Mouse (Mus musculus): ENCODE data around the gene Fbxl15. TPM values are rescaled to one million over a fixed set of nuclear protein-coding genes. Genes with fewer than 3 reads are reported as not detected.

Gene Fbxl15
- 12.2 and 13.0 TPM in 2 replicates for polyA plus RNA-seq (2016; fragmentation: Nextera tagmentation; extraction: Ambion mirVana)

GRCm38 (mm10) chr19:46328081-46329030, at the start of gene Fbxl15:
Gene Fbxl15, plus strand, starts transcription at chr19:46328184.
- H3K36me3 ChIP-seq = peaks cover 20% of the 10 kb centered on the region

DNA sequence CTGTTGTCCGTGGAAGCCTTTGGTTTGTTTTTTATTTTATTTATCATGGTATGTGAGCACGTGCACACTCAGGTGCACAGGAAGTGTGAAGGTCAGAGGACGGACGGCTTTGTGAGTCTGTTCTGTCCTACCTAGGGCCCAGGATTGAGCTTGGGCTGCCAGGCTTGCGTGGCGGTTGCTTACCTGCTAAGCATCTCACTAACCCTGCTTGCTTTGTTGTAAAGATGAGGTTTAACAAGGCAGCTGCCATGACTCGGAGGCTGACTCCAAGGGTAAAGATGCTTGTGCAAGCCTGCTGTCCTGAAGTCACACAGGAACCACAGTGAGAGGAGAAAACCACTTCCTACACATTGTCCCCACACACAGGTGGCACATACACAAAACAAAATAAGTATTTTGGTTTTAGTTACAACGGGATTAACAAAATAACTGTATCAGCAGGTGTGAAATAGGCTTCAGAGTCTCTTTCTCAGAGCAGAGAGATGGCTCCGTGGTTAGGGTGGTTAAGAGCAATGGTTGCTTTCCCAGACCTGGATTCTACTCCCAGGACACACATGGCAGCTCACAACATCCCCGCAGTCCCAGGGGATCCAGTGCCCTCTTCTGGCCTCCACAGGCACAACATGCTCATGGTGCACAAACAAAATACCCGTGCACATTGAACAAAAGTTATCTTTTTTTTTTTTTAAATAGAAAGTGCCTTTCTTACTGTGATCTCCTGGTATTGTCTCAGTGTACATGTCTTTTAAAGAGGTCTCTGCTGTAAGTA, 45.7 kb upstream of the Fbxl15 start:
- H3K27me3 ChIP-seq (ENCODE audit: low read depth, poor library complexity, severe bottlenecking) = no peaks in the 10 kb centered on the region
- H3K36me3 ChIP-seq = peaks cover 81% of the 10 kb centered on the region
- H3K4me3 ChIP-seq = no peak overlapping the region
- WGBS = 95% methylated on average over 11 of the region's 11 CpGs
- no peaks in the 10 kb centered on the region for H3K4me1 ChIP-seq
- no peaks in the 10 kb centered on the region for H3K9me3 ChIP-seq (replicated peaks)
- DNase-seq (ENCODE audit: low spot score) = no peak
- no peak overlapping the region for H3K27ac ChIP-seq

More at GRCm38 (mm10) chr19:46328081-46329030, at the start of gene Fbxl15:
- peaks cover 57% of the 10 kb centered on the region for H3K27me3 ChIP-seq (ENCODE audit: low read depth, poor library complexity, severe bottlenecking)
- H3K4me3 ChIP-seq = peak within 1 kb of the TSS; percentile 69
- WGBS = under 1% methylated on average over 81 of the region's 81 CpGs
- H3K4me1 ChIP-seq = peaks cover 44% of the 10 kb centered on the region
- H3K9me3 ChIP-seq (replicated peaks) = no peaks in the 10 kb centered on the region
- H3K27ac ChIP-seq = peak within 1 kb of the TSS; percentile 83
- peak; percentile 94 for DNase-seq (ENCODE audit: low spot score)

GRCm38 (mm10) chr19:46284686-46285085, 43.3 kb upstream of the Fbxl15 start:
- Histone ChIP-seq H3K36me3 (peaks cover 70% of the 10 kb centered on the region), H3K4me3 (no peak overlapping the region), H3K27ac (no peak overlapping the region), H3K9me3 (replicated peaks) (no peaks in the 10 kb centered on the region), H3K4me1 (no peaks in the 10 kb centered on the region), H3K27me3 (ENCODE audit: low read depth, poor library complexity, severe bottlenecking) (no peaks in the 10 kb centered on the region)
- WGBS = 94% methylated on average over 4 of the region's 4 CpGs
- DNase-seq (ENCODE audit: low spot score) = no peak

GRCm38 (mm10) chr19:46285631-46286030, 42.4 kb upstream of the Fbxl15 start:
- Histone ChIP-seq H3K4me1 (no peaks in the 10 kb centered on the region), H3K9me3 (replicated peaks) (no peaks in the 10 kb centered on the region), H3K36me3 (peaks cover 61% of the 10 kb centered on the region), H3K27me3 (ENCODE audit: low read depth, poor library complexity, severe bottlenecking) (no peaks in the 10 kb centered on the region), H3K4me3 (no peak overlapping the region), H3K27ac (no peak overlapping the region)
- no peak for DNase-seq (ENCODE audit: low spot score)
- 83% methylated on average over 7 of the region's 7 CpGs for WGBS

DNA sequence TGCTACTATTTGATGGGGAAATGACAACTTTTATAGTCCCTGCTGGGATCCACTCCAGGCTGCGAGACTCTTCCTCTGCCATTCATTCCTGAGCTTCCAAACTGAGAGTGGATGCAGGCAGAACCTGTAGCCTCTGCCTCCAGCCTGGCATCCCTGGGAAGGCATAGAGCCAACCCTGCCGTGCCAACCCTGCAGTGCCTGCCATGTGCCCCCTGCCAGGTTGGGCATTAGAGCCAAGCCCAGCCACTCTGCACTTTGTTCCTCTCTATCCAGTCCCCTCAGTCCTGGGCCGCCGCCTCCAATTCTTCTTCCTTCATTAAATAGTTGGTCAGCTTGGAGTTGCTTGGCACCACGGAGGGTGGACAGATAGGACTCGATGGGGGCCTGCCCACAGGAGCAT, 41.9 kb upstream of the Fbxl15 start:
- no peak for DNase-seq (ENCODE audit: low spot score)
- Histone ChIP-seq H3K4me1 (no peaks in the 10 kb centered on the region), H3K9me3 (replicated peaks) (no peaks in the 10 kb centered on the region), H3K27me3 (ENCODE audit: low read depth, poor library complexity, severe bottlenecking) (no peaks in the 10 kb centered on the region), H3K36me3 (peaks cover 58% of the 10 kb centered on the region), H3K27ac (no peak overlapping the region), H3K4me3 (no peak overlapping the region)
- 92% methylated on average over 6 of the region's 6 CpGs for WGBS

DNA sequence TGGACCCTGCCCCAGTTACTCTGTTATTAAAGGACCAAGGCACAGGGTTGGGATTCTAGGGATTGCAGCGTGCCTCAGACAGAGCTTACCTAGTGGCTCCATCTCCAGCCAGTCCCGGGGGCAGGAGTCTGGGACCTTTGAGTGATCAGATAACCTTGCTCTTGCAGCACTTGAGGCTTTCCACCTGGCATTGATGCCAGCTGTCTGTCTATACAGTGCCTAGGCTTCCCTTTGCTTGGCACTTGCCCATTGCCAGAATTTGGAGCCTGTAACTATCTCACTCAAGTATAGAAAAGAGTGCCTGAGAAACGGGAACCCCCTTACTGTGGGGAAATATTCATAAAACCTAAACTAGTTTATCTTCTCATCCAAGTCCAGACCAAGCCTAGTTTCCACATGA, 41.1 kb upstream of the Fbxl15 start:
- Histone ChIP-seq H3K9me3 (replicated peaks) (no peaks in the 10 kb centered on the region), H3K27me3 (ENCODE audit: low read depth, poor library complexity, severe bottlenecking) (no peaks in the 10 kb centered on the region), H3K4me1 (no peaks in the 10 kb centered on the region), H3K27ac (no peak overlapping the region), H3K36me3 (peaks cover 50% of the 10 kb centered on the region), H3K4me3 (no peak overlapping the region)
- WGBS = 95% methylated on average over 3 of the region's 3 CpGs
- DNase-seq (ENCODE audit: low spot score) = no peak

DNA sequence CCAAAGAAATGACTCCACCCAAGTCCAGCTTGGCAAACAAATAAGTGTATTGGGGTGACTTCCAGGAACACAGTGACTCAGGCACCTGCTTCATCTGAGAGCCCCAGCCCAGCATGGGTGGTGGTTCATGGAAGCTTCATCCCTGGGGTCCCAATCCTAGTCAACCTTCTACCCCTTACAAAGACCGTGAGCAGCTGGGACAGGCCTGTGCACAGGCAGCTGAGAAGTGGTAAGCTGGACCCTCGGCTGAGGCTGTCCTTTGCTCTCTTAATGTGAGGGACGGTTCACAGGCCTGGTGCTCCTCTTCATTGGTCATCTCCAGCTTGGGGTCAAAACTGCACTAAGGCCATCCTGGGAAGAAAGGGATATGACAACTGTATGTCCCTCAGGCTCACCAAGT, 40.4 kb upstream of the Fbxl15 start:
- Histone ChIP-seq H3K4me3 (no peak overlapping the region), H3K4me1 (no peaks in the 10 kb centered on the region), H3K36me3 (peaks cover 43% of the 10 kb centered on the region), H3K27me3 (ENCODE audit: low read depth, poor library complexity, severe bottlenecking) (no peaks in the 10 kb centered on the region), H3K27ac (no peak overlapping the region), H3K9me3 (replicated peaks) (no peaks in the 10 kb centered on the region)
- 89% methylated on average over 3 of the region's 3 CpGs for WGBS
- DNase-seq (ENCODE audit: low spot score) = no peak

GRCm38 (mm10) chr19:46290535-46291105, 37.4 kb upstream of the Fbxl15 start:
- H3K27me3 ChIP-seq (ENCODE audit: low read depth, poor library complexity, severe bottlenecking) = no peaks in the 10 kb centered on the region
- 68% methylated on average over 12 of the region's 12 CpGs for WGBS
- no peaks in the 10 kb centered on the region for H3K4me1 ChIP-seq
- no peak for DNase-seq (ENCODE audit: low spot score)
- H3K9me3 ChIP-seq (replicated peaks) = no peaks in the 10 kb centered on the region
- no peak overlapping the region for H3K27ac ChIP-seq
- no peak overlapping the region for H3K4me3 ChIP-seq
- H3K36me3 ChIP-seq = peaks cover 13% of the 10 kb centered on the region

GRCm38 (mm10) chr19:46296938-46297337, 31.0 kb upstream of the Fbxl15 start:
- Histone ChIP-seq H3K27me3 (ENCODE audit: low read depth, poor library complexity, severe bottlenecking) (no peaks in the 10 kb centered on the region), H3K4me1 (no peaks in the 10 kb centered on the region), H3K36me3 (no peaks in the 10 kb centered on the region), H3K9me3 (replicated peaks) (no peaks in the 10 kb centered on the region), H3K4me3 (no peak overlapping the region), H3K27ac (no peak overlapping the region)
- no peak for DNase-seq (ENCODE audit: low spot score)
- WGBS = 77% methylated on average over 4 of the region's 4 CpGs

- Histone ChIP-seq H3K27ac (no peak overlapping the region), H3K4me1 (peaks cover 17% of the 10 kb centered on the region), H3K36me3 (no peaks in the 10 kb centered on the region), H3K27me3 (ENCODE audit: low read depth, poor library complexity, severe bottlenecking) (no peaks in the 10 kb centered on the region), H3K9me3 (replicated peaks) (no peaks in the 10 kb centered on the region), H3K4me3 (no peak overlapping the region)
- DNase-seq (ENCODE audit: low spot score) = peak; percentile 25
- WGBS = 41% methylated on average over 8 of the region's 8 CpGs
These were observed 27.5 kb upstream of the Fbxl15 start for GRCm38 (mm10) chr19:46300294-46301045.

- DNase-seq (ENCODE audit: low spot score) = peak; percentile 5
- peaks cover 19% of the 10 kb centered on the region for H3K27me3 ChIP-seq (ENCODE audit: low read depth, poor library complexity, severe bottlenecking)
- H3K4me1 ChIP-seq = peaks cover 28% of the 10 kb centered on the region
- 0 out of 2 replicates have a peak, but pooled peaks cover 3% of the 10 kb centered on the region for H3K36me3 ChIP-seq
- H3K27ac ChIP-seq = no peak overlapping the region
- WGBS = 93% methylated on average over 4 of the region's 4 CpGs
- no peak overlapping the region for H3K4me3 ChIP-seq
- no peaks in the 10 kb centered on the region for H3K9me3 ChIP-seq (replicated peaks)
These were observed 25.4 kb upstream of the Fbxl15 start for GRCm38 (mm10) chr19:46302551-46302950.
